Mouse (Mus musculus) ovary, postnatal 36 days (tissue): Measurements from ENCODE around the gene Tnfrsf13c.
"Not testable (repeated sequence)": the region's sequence is repeated elsewhere in the genome, so short reads cannot be mapped to it uniquely, and the experiment has no call there.

ENCODE experiments used
- DNase-seq: peaks from one replicate; pipeline ENCODE4 v3.0.0; 2022; ENCODE audit warnings: low spot score, mixed read lengths

The Tnfrsf13c gene

GRCm38 (mm10) chr15:82223657-82224601 lies at the start of gene Tnfrsf13c:
Gene Tnfrsf13c (minus strand): TSS chr15:82224369.
- peak; percentile 8 for DNase-seq

- DNase-seq: no peak
These were observed 48.1 kb upstream of the Tnfrsf13c start for GRCm38 (mm10) chr15:82272295-82272694.

DNA sequence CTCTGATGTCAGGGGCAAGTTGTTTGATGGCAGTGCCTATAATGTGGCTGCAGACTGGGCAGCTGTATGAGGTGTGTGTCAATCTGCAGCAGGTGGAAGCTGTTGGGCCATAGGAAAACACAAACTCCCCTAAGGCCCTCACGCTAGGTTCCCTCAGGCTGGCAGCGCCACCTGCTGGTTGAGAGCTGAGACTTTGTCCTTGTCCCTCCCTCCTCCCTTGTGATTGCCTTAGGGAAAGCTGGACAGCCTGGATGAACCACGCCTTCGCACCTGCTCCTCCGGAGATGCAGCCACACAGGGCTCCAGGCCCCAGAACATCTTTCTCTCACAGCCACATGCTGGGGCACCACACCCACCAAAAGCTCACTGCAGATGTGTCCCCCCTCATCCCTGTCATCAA lies 47.0 kb upstream of the Tnfrsf13c start:
- DNase-seq: peak; percentile 66

DNA sequence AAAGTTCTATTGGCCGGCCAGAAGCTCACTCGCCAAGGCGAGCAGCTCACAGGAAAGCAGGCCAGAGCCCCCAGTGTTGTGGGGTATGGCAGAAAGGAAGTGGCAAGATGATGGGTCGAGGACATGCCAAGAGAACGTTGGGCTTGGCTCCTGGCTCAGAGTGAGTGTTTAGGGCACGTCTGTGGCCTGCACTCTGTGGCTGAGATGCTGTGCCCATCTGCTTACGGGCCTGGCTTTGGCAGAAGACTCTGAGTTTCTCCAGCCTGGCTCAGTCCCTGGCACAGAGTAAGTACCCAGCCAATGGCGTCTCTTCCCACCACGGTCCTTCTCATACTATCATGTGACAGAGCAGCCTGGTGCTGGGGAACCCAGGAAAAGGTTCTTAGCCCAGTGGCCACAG lies 44.6 kb upstream of the Tnfrsf13c start:
- no peak for DNase-seq

- DNase-seq: no peak
These were observed 44.0 kb upstream of the Tnfrsf13c start for GRCm38 (mm10) chr15:82268185-82268584.

DNA sequence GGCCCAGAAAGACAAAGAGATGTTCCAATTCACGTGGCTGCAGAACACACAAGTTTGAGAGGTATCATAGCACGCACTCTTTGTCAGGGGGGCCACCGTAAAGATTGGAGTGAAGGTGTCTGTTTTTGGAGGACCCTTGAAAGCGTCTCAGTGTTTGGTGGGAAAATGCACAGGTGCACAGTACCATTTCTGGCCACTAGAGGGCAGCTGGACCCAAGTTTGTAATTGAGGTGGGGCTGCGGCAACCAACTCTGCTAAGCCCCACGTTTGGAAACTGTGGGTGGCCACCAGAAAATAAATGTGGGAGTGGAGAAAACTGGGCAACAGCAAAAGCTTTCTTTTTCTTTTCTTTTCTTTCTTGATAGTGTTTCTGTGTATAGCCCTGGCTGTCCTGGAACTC lies 42.2 kb upstream of the Tnfrsf13c start:
- peak; percentile 48 for DNase-seq

DNA sequence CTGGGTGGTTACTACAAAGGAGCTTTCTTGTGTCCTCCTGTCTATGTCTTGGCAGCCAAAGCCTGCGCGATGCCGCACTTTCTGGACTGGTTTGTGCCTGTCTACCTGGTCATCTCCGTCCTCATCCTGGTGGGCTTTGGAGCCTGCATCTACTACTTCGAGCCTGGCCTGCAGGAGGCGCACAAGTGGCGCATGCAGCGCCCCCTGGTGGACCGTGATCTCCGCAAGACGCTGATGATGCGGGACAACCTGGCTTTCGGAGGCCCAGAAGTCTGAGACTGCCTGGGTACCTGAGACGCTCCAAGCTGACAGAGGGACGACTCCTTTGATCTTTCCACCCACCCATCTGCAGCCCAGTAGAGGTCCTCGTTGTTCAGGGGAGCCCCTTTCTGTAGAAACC lies 35.3 kb upstream of the Tnfrsf13c start:
- peak; percentile 55 for DNase-seq

DNA sequence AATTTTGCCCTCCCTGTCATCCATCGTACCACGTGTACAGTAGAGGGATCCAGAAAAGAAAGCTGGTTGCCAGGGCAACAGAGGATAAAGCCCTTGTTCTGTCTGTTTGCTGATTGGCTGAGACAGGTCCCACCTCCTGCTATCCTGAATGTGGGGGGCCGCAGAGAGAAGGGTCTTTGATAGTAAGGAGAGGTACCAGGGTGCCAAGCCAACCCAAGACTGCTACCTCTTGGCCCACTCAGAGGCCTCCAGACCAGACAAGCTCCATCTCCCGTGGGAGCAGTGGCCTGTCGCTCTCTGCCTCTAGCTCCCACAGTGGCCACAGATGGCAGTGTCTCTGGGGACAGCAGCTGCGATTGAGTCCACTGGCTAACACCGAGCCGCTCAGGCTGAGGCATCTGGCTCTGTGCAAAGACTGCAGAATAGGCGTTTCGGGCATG lies 31.8 kb upstream of the Tnfrsf13c start:
- DNase-seq: no peak

- DNase-seq: no peak
These were observed 31.1 kb upstream of the Tnfrsf13c start for GRCm38 (mm10) chr15:82255248-82255647.

GRCm38 (mm10) chr15:82252097-82252496 lies 27.9 kb upstream of the Tnfrsf13c start, which contains the start of gene 1500009C09Rik:
Gene 1500009C09Rik (plus strand): TSS chr15:82252397.
- DNase-seq: no peak

GRCm38 (mm10) chr15:82251579-82251978 lies 27.4 kb upstream of the Tnfrsf13c start:
- DNase-seq: no peak

DNA sequence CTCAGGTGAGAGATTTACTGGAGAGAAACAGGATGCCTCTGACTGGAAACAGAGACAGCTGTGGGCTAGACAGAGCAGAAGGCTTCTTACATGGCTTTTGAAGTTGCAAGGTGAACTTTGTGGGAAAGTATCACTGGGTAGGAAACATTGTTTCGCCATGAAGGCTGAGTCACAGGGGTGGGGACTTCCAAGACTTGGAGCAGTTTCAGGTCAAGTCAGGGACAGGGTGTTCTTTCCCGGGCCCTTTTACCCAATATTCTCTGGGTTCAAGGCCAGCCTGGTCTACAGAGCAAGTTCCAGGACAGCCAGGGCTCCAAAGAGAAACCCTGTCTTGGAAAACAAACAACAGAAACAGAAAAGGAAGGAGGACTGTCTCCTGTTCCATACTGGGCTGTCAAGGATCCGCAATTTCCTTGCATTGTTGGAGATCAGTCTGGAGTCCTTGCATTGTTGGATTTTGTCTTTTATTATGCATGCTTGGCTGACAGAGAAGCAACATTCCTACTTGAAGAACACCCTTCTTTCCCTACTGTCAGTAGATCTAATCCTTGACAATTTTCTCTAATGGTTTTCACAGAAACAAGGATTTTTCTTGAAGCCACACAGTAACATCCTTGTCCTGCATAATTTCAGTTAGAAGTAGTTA lies 23.1 kb upstream of the Tnfrsf13c start:
- no peak for DNase-seq

- DNase-seq: not testable (repeated sequence)
These were observed 20.6 kb upstream of the Tnfrsf13c start for GRCm38 (mm10) chr15:82244805-82245161.

GRCm38 (mm10) chr15:82244115-82244804 lies 20.1 kb upstream of the Tnfrsf13c start, which contains the start of gene Cenpm:
Gene Cenpm (minus strand): TSS chr15:82244748.
- peak; percentile 91 for DNase-seq

GRCm38 (mm10) chr15:82243742-82244114 lies 19.6 kb upstream of the Tnfrsf13c start:
- DNase-seq: no peak

- DNase-seq: no peak
These were observed 19.1 kb upstream of the Tnfrsf13c start for GRCm38 (mm10) chr15:82243311-82243710.

- DNase-seq: peak; percentile 75
These were observed 12.4 kb upstream of the Tnfrsf13c start for GRCm38 (mm10) chr15:82236565-82236964.

DNA sequence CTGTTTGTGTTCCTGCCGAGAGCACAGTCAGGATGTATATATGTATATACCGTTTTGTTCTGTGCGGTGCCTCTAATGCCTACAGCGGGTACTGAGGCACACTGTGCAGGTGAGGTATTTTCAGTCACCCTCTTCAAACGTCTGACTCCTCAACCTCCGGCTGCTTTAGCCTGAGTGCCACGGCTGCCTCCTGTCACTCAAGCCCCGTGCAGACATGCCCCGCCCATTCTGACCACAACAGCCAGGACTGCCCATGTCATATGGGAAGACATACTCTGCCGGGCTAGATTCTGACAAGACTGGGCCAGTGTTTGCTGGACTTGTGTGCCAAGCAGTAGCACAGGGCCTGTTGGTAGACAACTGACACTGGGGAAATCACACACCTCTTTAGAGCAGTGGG lies 11.5 kb upstream of the Tnfrsf13c start:
- DNase-seq: no peak

- DNase-seq: no peak
These were observed 8.5 kb upstream of the Tnfrsf13c start for GRCm38 (mm10) chr15:82232651-82233050.

DNA sequence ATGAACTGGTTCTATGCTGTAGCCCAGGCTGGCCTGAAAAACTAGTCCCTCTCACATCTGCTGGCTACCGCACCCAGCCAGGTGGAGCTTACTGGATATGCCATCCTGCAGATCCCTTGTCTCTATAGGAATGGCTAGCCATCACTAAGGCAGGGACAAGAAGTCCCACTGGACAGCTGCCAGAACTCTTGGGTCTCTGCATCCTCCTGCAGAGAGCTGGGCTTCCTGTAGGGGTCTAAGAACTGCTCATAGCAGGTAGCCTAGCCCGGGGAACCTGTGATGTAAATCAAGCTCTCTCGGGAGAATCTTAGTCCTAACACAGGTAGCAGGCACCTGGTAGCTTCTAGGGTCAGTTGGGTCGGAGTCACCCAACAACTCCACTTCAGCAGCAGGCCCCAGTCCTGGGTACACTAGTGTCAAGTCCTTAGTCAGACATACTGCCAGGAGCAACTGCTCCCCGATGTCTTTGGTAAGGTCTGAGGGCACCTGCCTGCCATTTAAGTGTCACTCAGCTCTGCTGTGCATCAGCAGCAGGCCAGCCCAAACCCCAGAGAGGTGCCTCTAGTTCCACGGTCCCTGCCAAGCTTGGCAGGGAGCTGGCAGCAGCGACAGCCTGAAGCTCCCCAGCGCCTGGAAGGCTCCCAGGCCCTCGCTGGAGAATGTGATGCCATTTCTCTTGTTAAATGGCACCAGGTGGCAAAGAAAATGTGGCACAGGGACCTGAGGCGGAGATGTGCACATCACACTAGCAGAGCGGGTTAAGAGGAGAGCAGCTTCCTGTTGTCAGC lies 7.6 kb upstream of the Tnfrsf13c start:
- no peak for DNase-seq

GRCm38 (mm10) chr15:82231100-82231499 lies 6.9 kb upstream of the Tnfrsf13c start:
- DNase-seq: no peak
